Mouse (Mus musculus): ENCODE measurements around the gene Decr2. TPM values are rescaled to one million over a fixed set of nuclear protein-coding genes. Genes with fewer than 3 reads are reported as not detected.

Gene Decr2
- polyA plus RNA-seq (2015; fragmentation: Nextera tagmentation; extraction: Ambion mirVana) = 36.0 and 36.9 TPM in 2 replicates

GRCm38 (mm10) chr17:26089905-26090632, at the start of gene Decr2:
Gene Decr2 (minus strand): TSS chr17:26090337.
- Histone ChIP-seq H3K27me3 (no peaks in the 10 kb centered on the region), H3K4me2 (peak within 1 kb of the TSS; percentile 85), H3K27ac (peak within 1 kb of the TSS; percentile 85), H3K4me3 (peak within 1 kb of the TSS; percentile 68), H3K4me1 (replicated peaks) (peaks cover 12% of the 10 kb centered on the region), H3K36me3 (peaks cover 6% of the 10 kb centered on the region; the same call in 1 of the 2 replicates), H3K9me3 (replicated peaks) (no peaks in the 10 kb centered on the region), H3K9ac (peak within 1 kb of the TSS; percentile 73)
- WGBS = under 1% methylated on average over 31 of the region's 32 CpGs
- ATAC-seq (replicated peaks; ENCODE audit: insufficient number of reproducible peaks, insufficient read depth, low FRiP score, low read depth) = peak; percentile 90

GRCm38 (mm10) chr17:26138901-26139381, 48.8 kb upstream of the Decr2 start:
- peak overlapping the region; percentile 97 for H3K27ac ChIP-seq
- no peaks in the 10 kb centered on the region for H3K27me3 ChIP-seq
- H3K4me2 ChIP-seq = peak overlapping the region; percentile 77
- peaks cover 7% of the 10 kb centered on the region for H3K36me3 ChIP-seq
- H3K9me3 ChIP-seq (replicated peaks) = no peaks in the 10 kb centered on the region
- H3K4me3 ChIP-seq = peak overlapping the region; percentile 76
- H3K9ac ChIP-seq = peak overlapping the region; percentile 99
- H3K4me1 ChIP-seq (replicated peaks) = peaks cover 27% of the 10 kb centered on the region
- peak; percentile 71 for ATAC-seq (replicated peaks; ENCODE audit: insufficient number of reproducible peaks, insufficient read depth, low FRiP score, low read depth)
- 1% methylated on average over 58 of the region's 58 CpGs for WGBS

GRCm38 (mm10) chr17:26138239-26138836, 48.2 kb upstream of the Decr2 start, which contains the start of gene Axin1:
Gene Axin1 (plus strand): TSS chr17:26138688.
- under 1% methylated on average over 42 of the region's 42 CpGs for WGBS

GRCm38 (mm10) chr17:26137751-26138130, 47.6 kb upstream of the Decr2 start:
- H3K4me1 ChIP-seq (replicated peaks) = peaks cover 27% of the 10 kb centered on the region
- no peak for ATAC-seq (replicated peaks; ENCODE audit: insufficient number of reproducible peaks, insufficient read depth, low FRiP score, low read depth)
- peak overlapping the region; percentile 40 for H3K9ac ChIP-seq
- WGBS = 74% methylated on average over 2 of the region's 2 CpGs
- H3K4me3 ChIP-seq = peak overlapping the region; percentile 76
- H3K27ac ChIP-seq = peak overlapping the region; percentile 97
- H3K36me3 ChIP-seq = no peaks in the 10 kb centered on the region
- peak overlapping the region; percentile 77 for H3K4me2 ChIP-seq
- no peaks in the 10 kb centered on the region for H3K9me3 ChIP-seq (replicated peaks)
- H3K27me3 ChIP-seq = no peaks in the 10 kb centered on the region

More at GRCm38 (mm10) chr17:26138239-26138836, 48.2 kb upstream of the Decr2 start, which contains the start of gene Axin1:
- Histone ChIP-seq H3K9ac (peak within 1 kb of the TSS; percentile 99), H3K9me3 (replicated peaks) (no peaks in the 10 kb centered on the region), H3K27me3 (no peaks in the 10 kb centered on the region), H3K4me3 (peak within 1 kb of the TSS; percentile 76), H3K27ac (peak within 1 kb of the TSS; percentile 97), H3K4me2 (peak within 1 kb of the TSS; percentile 77), H3K36me3 (peaks cover 3% of the 10 kb centered on the region), H3K4me1 (replicated peaks) (peaks cover 27% of the 10 kb centered on the region)
- ATAC-seq (replicated peaks; ENCODE audit: insufficient number of reproducible peaks, insufficient read depth, low FRiP score, low read depth) = peak; percentile 97

GRCm38 (mm10) chr17:26137106-26137750, 47.1 kb upstream of the Decr2 start:
- H3K4me3 ChIP-seq = no peak overlapping the region

GRCm38 (mm10) chr17:26131856-26132853, 42.0 kb upstream of the Decr2 start:
- H3K36me3 ChIP-seq = peaks cover 25% of the 10 kb centered on the region
- no peak; the same call in 1 of the 2 replicates for ATAC-seq (replicated peaks; ENCODE audit: insufficient number of reproducible peaks, insufficient read depth, low FRiP score, low read depth)
- no peaks in the 10 kb centered on the region for H3K9me3 ChIP-seq (replicated peaks)
- H3K27ac ChIP-seq = no peak overlapping the region
- no peak overlapping the region for H3K4me2 ChIP-seq
- no peak overlapping the region for H3K9ac ChIP-seq
- WGBS = 87% methylated on average over 18 of the region's 18 CpGs
- H3K27me3 ChIP-seq = no peaks in the 10 kb centered on the region
- no peaks in the 10 kb centered on the region for H3K4me1 ChIP-seq (replicated peaks)
- H3K4me3 ChIP-seq = no peak overlapping the region

More at GRCm38 (mm10) chr17:26137106-26137750, 47.1 kb upstream of the Decr2 start:
- H3K27ac ChIP-seq = no peak overlapping the region
- H3K4me2 ChIP-seq = no peak overlapping the region
- H3K4me1 ChIP-seq (replicated peaks) = peaks cover 27% of the 10 kb centered on the region
- H3K9me3 ChIP-seq (replicated peaks) = no peaks in the 10 kb centered on the region
- no peaks in the 10 kb centered on the region for H3K27me3 ChIP-seq
- no peak overlapping the region for H3K9ac ChIP-seq
- WGBS = 84% methylated on average over 11 of the region's 11 CpGs
- no peak for ATAC-seq (replicated peaks; ENCODE audit: insufficient number of reproducible peaks, insufficient read depth, low FRiP score, low read depth)
- no peaks in the 10 kb centered on the region for H3K36me3 ChIP-seq

GRCm38 (mm10) chr17:26131062-26131732, 41.1 kb upstream of the Decr2 start:
- Histone ChIP-seq H3K4me2 (no peak overlapping the region), H3K36me3 (peaks cover 35% of the 10 kb centered on the region), H3K27me3 (no peaks in the 10 kb centered on the region), H3K4me1 (replicated peaks) (no peaks in the 10 kb centered on the region), H3K27ac (no peak overlapping the region), H3K9me3 (replicated peaks) (no peaks in the 10 kb centered on the region), H3K4me3 (no peak overlapping the region), H3K9ac (no peak overlapping the region)
- 89% methylated on average over 18 of the region's 18 CpGs for WGBS
- no peak for ATAC-seq (replicated peaks; ENCODE audit: insufficient number of reproducible peaks, insufficient read depth, low FRiP score, low read depth)

- no peak overlapping the region for H3K27ac ChIP-seq
- no peak overlapping the region for H3K9ac ChIP-seq
- no peak overlapping the region for H3K4me3 ChIP-seq
- H3K4me2 ChIP-seq = no peak overlapping the region
- no peaks in the 10 kb centered on the region for H3K9me3 ChIP-seq (replicated peaks)
- H3K27me3 ChIP-seq = no peaks in the 10 kb centered on the region
- 93% methylated on average over 10 of the region's 10 CpGs for WGBS
- H3K4me1 ChIP-seq (replicated peaks) = peaks cover 18% of the 10 kb centered on the region
- ATAC-seq (replicated peaks; ENCODE audit: insufficient number of reproducible peaks, insufficient read depth, low FRiP score, low read depth) = no peak
- peaks cover 39% of the 10 kb centered on the region for H3K36me3 ChIP-seq
Observed at GRCm38 (mm10) chr17:26125226-26125625, 35.1 kb upstream of the Decr2 start.

- Histone ChIP-seq H3K36me3 (peaks cover 39% of the 10 kb centered on the region), H3K4me2 (peak overlapping the region; percentile 77), H3K27ac (no peak overlapping the region), H3K4me3 (peak overlapping the region; percentile 89), H3K9me3 (replicated peaks) (no peaks in the 10 kb centered on the region), H3K27me3 (peaks cover 4% of the 10 kb centered on the region; the same call in 1 of the 2 replicates), H3K4me1 (replicated peaks) (peaks cover 21% of the 10 kb centered on the region), H3K9ac (peak overlapping the region; percentile 87)
- ATAC-seq (replicated peaks; ENCODE audit: insufficient number of reproducible peaks, insufficient read depth, low FRiP score, low read depth) = no peak
- WGBS = 83% methylated on average over 7 of the region's 7 CpGs
Observed at GRCm38 (mm10) chr17:26124560-26124959, 34.4 kb upstream of the Decr2 start.

- Histone ChIP-seq H3K9me3 (replicated peaks) (no peaks in the 10 kb centered on the region), H3K4me2 (peak within 1 kb of the TSS; percentile 77), H3K4me1 (replicated peaks) (peaks cover 21% of the 10 kb centered on the region), H3K36me3 (peaks cover 30% of the 10 kb centered on the region), H3K4me3 (peak within 1 kb of the TSS; percentile 89), H3K27ac (peak within 1 kb of the TSS; percentile 41), H3K27me3 (peaks cover 13% of the 10 kb centered on the region), H3K9ac (peak within 1 kb of the TSS; percentile 87)
- peak; percentile 87 for ATAC-seq (replicated peaks; ENCODE audit: insufficient number of reproducible peaks, insufficient read depth, low FRiP score, low read depth)
- under 1% methylated on average over 32 of the region's 32 CpGs for WGBS
Observed at GRCm38 (mm10) chr17:26123267-26123684, 33.1 kb upstream of the Decr2 start, which contains the start of gene Mrpl28. Gene Mrpl28 (plus strand): TSS chr17:26123500.
